Mouse (Mus musculus): ENCODE results near the gene Ifi35. TPM values are rescaled to one million over a fixed set of nuclear protein-coding genes. Genes with fewer than 3 reads are reported as not detected.
"Not testable (repeated sequence)": the region's sequence is repeated elsewhere in the genome, so short reads cannot be mapped to it uniquely, and the experiment has no call there.

The Ifi35 gene
- polyA plus RNA-seq (2012; rRNA removed), result 45.9 and 61.9 TPM in 2 replicates

- no peak for DNase-seq (ENCODE audit: low read depth)
Measured at GRCm38 (mm10) chr11:101448274-101448746, at the start of gene Ifi35. TSS of gene Ifi35 (plus strand) at chr11:101448407.

GRCm38 (mm10) chr11:101415306-101415705, 32.9 kb upstream of the Ifi35 start:
- DNase-seq (ENCODE audit: low read depth), result no peak

- no peak for DNase-seq (ENCODE audit: low read depth)
Measured at GRCm38 (mm10) chr11:101416433-101417100, 31.6 kb upstream of the Ifi35 start.

- no peak for DNase-seq (ENCODE audit: low read depth)
Measured at GRCm38 (mm10) chr11:101417101-101417855, 30.9 kb upstream of the Ifi35 start, which contains the start of gene Aarsd1. TSS of gene Aarsd1 (minus strand) at chr11:101417615.

GRCm38 (mm10) chr11:101418991-101419390, 29.2 kb upstream of the Ifi35 start:
- no peak for DNase-seq (ENCODE audit: low read depth)

- DNase-seq (ENCODE audit: low read depth), result no peak
Measured at GRCm38 (mm10) chr11:101419610-101420009, 28.6 kb upstream of the Ifi35 start.

GRCm38 (mm10) chr11:101420148-101420547, 28.1 kb upstream of the Ifi35 start:
- no peak for DNase-seq (ENCODE audit: low read depth)

GRCm38 (mm10) chr11:101424105-101424851, 23.9 kb upstream of the Ifi35 start, which contains the start of gene Gm27029:
TSS of gene Gm27029 (minus strand) at chr11:101424796.
- no peak for DNase-seq (ENCODE audit: low read depth)

GRCm38 (mm10) chr11:101424925-101425813, 23.0 kb upstream of the Ifi35 start, which contains the start of the genes Rundc1 and Ptges3l:
TSS of gene Rundc1 (plus strand) at chr11:101425085.
TSS of gene Ptges3l (minus strand) at chr11:101425333.
- no peak for DNase-seq (ENCODE audit: low read depth)

- no peak for DNase-seq (ENCODE audit: low read depth)
Measured at GRCm38 (mm10) chr11:101426165-101426564, 22.0 kb upstream of the Ifi35 start.

GRCm38 (mm10) chr11:101431327-101431726, 16.9 kb upstream of the Ifi35 start:
- no peak for DNase-seq (ENCODE audit: low read depth)

- no peak for DNase-seq (ENCODE audit: low read depth)
Measured at GRCm38 (mm10) chr11:101433396-101433795, 14.8 kb upstream of the Ifi35 start.

GRCm38 (mm10) chr11:101435831-101436230, 12.4 kb upstream of the Ifi35 start:
- DNase-seq (ENCODE audit: low read depth), result no peak

- no peak for DNase-seq (ENCODE audit: low read depth)
Measured at GRCm38 (mm10) chr11:101436916-101437315, 11.3 kb upstream of the Ifi35 start.

- DNase-seq (ENCODE audit: low read depth), result not testable (repeated sequence)
Measured at GRCm38 (mm10) chr11:101438006-101438405, 10.2 kb upstream of the Ifi35 start.

- not testable (repeated sequence) for DNase-seq (ENCODE audit: low read depth)
Measured at GRCm38 (mm10) chr11:101441450-101442126, 6.6 kb upstream of the Ifi35 start.

- DNase-seq (ENCODE audit: low read depth), result peak; percentile 97
Measured at GRCm38 (mm10) chr11:101442127-101442693, 6.0 kb upstream of the Ifi35 start, which contains the start of gene Rpl27. TSS of gene Rpl27 (plus strand) at chr11:101442298.

- no peak for DNase-seq (ENCODE audit: low read depth)
Measured at GRCm38 (mm10) chr11:101442760-101443159, 5.4 kb upstream of the Ifi35 start.

GRCm38 (mm10) chr11:101446319-101446718, 1.9 kb upstream of the Ifi35 start:
- no peak for DNase-seq (ENCODE audit: low read depth)

- not testable (repeated sequence) for DNase-seq (ENCODE audit: low read depth)
Measured at GRCm38 (mm10) chr11:101446860-101447259, 1.3 kb upstream of the Ifi35 start.

Data from gonadal fat pad, adult 2 months (tissue).